Mouse (Mus musculus) kidney, postnatal 14 days (tissue): Measurements from ENCODE around the gene Tinagl1.

ENCODE experiments used
- DNase-seq: peaks from one replicate; pipeline ENCODE4 v3.0.0; 2022; ENCODE audit warnings: mixed read lengths

Tinagl1 gene

GRCm38 (mm10) chr4:130177087-130177486 is 2.2 kb upstream of the Tinagl1 start:
- peak; percentile 76 for DNase-seq

DNA sequence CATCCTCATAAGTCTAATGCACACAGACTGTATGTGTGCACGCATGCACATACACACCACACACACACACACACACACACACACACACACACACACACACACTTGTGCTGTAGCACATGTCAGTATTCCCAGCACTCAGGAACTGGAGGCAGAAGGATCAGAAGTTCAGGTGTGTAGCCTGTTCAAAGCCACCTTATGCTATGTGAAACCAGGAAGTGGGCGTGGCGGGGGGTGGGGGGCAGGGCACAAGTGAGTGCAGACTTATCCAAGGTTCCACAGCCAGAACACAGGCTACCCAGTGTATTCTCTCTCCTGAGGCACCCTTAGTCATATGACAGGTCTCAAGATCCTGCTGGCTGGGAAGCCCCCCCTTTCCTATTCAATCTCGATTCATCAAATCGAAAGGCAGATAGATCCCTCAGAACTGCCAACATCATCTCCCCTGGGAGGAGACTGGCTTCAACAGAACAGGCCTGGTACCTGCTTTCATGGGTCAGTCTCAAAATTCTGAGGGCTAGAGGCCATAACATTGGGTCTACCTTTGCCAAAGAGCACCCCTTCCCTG is 1.3 kb upstream of the Tinagl1 start:
- DNase-seq = no peak

- DNase-seq = peak; percentile 91
These were observed 439 bp downstream of the Tinagl1 start for GRCm38 (mm10) chr4:130174335-130175031.

DNA sequence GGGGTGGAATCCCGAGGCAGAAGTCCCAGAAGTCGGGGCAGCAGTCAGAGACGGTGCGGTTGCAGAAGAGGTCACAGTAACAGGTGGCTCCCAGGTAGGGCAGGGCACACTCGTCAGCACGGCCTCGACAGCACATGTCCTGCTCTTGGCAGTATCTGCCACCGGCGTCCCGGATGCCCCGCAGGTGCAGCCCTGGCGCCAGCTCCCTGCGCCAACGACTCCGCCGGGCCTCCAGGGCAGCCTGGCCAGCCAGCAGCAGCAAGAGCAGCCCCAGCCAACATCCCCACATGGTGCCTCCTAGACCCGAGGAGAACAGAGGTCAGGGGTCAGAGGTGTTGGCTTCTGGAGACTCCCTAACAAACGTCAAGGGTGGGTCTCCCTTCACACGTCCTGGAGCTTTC is 1.0 kb downstream of the Tinagl1 start:
- peak; percentile 53 for DNase-seq

- DNase-seq = peak; percentile 48
These were observed 1.7 kb downstream of the Tinagl1 start for GRCm38 (mm10) chr4:130173060-130173822.

DNA sequence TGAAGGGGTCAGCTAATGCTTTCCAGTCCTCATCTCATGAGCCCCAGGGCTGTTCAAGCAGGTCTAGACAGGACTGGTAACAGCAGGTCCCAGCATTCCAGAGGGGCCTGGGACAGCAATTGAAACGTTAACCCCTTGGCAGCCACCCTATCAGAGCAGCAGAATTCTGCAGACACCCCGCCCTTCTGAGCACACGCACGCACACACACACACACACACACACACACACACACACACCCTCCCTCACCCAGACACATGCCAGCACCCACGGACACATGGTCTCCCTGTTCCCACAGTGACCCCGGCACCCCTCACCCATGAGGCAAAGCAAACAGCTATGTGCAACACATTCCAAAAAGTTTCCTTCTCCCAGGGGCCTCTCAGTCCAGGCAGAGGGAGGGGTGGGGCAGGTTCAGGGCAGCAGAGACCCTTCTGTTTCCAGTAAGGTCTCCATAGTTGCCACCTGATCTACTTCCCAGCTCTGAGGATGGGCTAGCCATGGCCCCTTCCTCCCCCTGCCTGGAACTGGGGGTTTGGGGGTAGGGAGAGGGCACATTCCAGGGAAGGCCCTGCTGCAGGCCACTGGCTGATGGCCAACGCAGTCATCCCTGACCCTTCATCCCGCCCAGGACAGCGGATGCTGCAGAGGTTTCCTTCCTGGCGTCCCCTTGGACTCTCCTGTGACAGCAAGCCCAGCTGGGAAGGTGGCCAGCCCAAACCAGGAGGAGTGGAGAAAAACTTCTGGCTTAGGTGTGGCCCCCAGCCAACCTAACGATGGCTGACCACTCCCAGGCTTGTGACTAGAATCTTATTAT is 2.8 kb downstream of the Tinagl1 start:
- DNase-seq = peak; percentile 95

DNA sequence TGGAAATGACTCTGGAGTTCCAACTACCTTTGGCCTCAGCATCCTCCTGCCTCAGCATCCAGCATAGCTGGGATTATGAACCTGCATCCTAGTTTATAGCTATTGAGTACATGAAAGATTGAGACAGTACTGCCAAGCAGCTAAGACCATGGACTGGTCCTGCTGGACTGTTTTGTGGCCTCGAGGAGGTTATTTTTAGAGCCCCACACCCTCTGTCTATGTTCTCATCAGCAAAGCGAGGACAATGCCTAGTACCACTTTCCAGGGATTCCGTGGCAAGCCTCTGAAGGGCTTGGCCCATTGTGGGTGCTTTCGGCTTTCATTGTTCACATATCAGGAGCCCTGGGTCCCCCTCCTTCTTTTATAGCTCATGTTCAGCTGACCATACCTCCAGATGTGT is 4.6 kb downstream of the Tinagl1 start:
- no peak for DNase-seq

DNA sequence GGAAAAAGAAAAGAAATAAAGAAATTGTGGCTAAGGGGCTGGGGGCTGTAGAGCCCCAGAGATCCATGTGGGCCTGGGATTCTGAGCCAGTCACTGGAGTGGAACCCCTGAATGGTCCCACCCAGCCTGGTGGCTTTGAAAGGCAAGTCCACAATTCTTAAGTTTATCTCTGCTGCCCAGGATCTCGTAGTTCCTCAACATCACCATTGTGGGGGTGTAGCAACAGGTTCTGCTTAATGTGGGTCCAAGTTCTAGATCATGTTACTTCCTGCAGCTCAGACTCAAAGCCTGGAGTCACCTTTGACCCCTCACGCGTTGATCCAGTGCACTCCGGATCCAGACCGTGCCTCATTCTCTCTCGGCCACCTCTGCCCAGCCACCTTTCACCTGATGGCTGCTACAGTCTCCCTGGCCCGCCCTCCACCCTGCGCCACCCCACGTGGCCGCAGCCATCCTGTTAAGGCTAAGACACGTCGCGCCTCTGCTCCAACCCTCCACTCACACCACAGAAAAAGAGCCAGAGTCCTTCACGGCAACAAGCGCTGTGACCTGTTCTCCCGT is 5.4 kb downstream of the Tinagl1 start:
- DNase-seq = peak; percentile 64

- DNase-seq = peak; percentile 94
These were observed 6.4 kb downstream of the Tinagl1 start for GRCm38 (mm10) chr4:130168280-130169183.

- DNase-seq = peak; percentile 27
These were observed 7.1 kb downstream of the Tinagl1 start for GRCm38 (mm10) chr4:130167814-130168213.

GRCm38 (mm10) chr4:130167321-130167720 is 7.6 kb downstream of the Tinagl1 start:
- DNase-seq = no peak

DNA sequence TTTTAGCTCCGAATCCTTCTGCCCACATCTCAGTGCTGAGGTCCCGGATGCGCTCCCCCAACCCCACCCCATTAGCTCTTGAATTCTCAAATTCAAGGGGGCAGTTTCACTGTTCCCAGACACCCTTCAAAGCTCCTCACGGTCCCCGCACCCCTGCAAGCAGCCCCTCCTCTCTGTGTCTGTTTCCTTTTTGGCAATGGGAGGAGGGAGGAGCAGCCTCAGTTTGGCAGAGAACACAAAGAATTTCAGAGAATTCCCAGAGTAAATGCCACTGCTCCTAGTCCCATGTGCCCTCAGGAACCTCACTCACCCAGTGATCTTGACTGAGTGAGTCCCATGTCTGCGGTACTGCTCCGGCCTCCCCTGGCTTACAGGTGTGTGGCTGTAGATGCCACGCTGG is 8.3 kb downstream of the Tinagl1 start:
- peak; percentile 41 for DNase-seq

GRCm38 (mm10) chr4:130166061-130166460 is 8.9 kb downstream of the Tinagl1 start:
- no peak for DNase-seq

GRCm38 (mm10) chr4:130164121-130164520 is 10.8 kb downstream of the Tinagl1 start:
- DNase-seq = no peak

GRCm38 (mm10) chr4:130163391-130163861 is 11.5 kb downstream of the Tinagl1 start:
- DNase-seq = peak; percentile 74

DNA sequence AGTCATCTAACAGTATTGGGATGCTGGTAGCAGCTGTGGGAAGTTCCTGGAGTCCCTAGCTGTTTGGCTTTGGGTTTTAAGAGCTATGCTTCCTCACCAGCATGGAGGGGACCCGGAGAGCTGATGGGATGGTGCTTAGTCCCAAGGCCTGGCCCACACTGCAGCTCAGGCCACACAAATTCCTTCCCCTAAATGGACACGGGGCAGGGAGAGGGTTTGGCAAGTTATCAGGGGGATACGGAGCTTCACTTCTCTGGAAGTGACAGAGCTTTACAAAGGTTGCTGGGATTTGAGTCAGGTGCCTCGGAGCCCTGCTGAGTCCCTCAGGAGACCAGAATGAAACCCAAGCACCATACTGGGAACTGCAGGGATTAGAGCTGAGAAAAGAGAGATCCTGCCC is 13.6 kb downstream of the Tinagl1 start:
- no peak for DNase-seq

- no peak for DNase-seq
These were observed 18.0 kb downstream of the Tinagl1 start for GRCm38 (mm10) chr4:130156812-130157371.

GRCm38 (mm10) chr4:130154250-130154649 is 20.7 kb downstream of the Tinagl1 start:
- no peak for DNase-seq

DNA sequence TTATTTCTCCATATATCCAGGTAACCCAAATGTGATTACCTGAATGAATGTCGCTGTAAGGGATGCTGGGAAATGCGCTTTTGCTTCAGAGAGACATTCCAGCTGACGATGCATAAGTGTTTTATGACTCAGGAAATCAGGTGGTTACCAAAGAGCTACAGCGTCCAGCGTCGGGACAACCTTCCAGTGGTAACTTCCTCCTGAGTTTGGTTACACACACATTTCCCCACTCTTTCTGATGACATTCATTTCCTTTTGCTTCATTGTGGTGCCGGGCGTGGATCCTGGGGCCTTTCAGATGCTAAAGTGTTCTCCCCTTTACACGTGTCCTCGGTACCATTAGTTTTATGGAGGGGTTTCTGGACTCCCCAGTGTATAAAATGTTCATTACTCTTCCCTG is 26.5 kb downstream of the Tinagl1 start:
- no peak for DNase-seq

- no peak for DNase-seq
These were observed 33.1 kb downstream of the Tinagl1 start for GRCm38 (mm10) chr4:130141786-130142185.

DNA sequence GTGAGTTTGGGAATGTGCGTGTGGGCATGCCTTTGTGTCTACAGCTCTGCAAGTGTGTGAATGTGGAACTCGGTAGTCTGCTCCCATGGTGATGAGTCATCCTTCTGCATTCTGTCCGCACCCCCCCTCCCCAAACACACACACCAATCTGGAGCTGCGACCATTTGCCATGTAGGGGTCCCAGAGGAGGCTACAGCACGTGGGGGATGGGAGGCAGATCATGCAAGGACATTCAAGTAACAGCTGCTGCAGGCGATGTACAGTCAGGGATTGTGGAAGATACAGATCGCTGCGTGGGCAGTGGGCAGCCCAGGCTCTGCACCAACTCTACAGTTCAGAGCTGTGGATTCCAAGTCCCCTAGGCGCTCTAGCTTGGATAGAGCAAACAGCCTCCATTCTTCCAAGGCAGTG is 33.9 kb downstream of the Tinagl1 start:
- no peak for DNase-seq
